Mouse (Mus musculus) gastrocnemius, postnatal 4 days (tissue): ENCODE results near the gene 1700080E11Rik. TPM values are rescaled to one million over a fixed set of nuclear protein-coding genes. Genes with fewer than 3 reads are reported as not detected.
A peak's percentile ranks its signal among the peaks of the same experiment; 100 is the strongest.

Experiments
- DNase-seq, 2 experiments: peaks; one replicate each; pipeline ENCODE4 v3.0.0; 2021 to 2022; ENCODE audit warnings: low spot score in 2 of 2, mixed read lengths in 2 of 2
- long read RNA-seq, 2 experiments: library from polyadenylated mRNA; stranded (forward); transcript quantifications; one replicate each; pipeline ENCODE4 v2.0.0; 2021
- total RNA-seq, 2 experiments: library from RNA; stranded (reverse); gene quantifications; 2 replicates each; pipeline ENCODE4 v1.2.3; 2021

1700080E11Rik gene
- not detected for total RNA-seq
- long read RNA-seq, experiment 1: 0 reads
- long read RNA-seq, experiment 2: 0 reads

DNA sequence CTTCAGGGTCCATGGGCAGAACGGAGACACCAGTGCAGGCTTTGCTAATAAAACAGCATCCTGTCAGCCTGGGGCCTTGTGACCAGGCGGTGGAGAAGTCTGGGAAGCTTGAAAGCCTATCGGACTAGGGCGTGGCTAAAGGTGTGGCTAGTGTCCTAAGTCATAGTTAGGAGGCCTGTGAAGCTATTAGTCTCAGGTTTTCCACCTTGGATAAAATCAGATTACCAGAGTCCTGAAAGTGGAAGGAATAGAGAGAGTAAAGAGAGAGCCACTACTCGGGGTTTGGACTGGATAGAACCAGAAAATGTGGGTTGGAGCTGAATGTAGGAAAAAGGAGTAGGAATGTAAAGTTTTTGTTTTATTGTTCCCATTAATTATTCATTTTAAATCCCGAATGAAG lies at the start of gene 1700080E11Rik:
TSS of gene 1700080E11Rik (minus strand) at position 101 of the 400 bp plus-strand sequence.
- no peak for DNase-seq

- no peak for DNase-seq
These were observed 41.8 kb upstream of the 1700080E11Rik start for GRCm38 (mm10) chr9:105186725-105187124.

GRCm38 (mm10) chr9:105182392-105182791 lies 37.5 kb upstream of the 1700080E11Rik start:
- no peak for DNase-seq

- no peak for DNase-seq
These were observed 5.7 kb downstream of the 1700080E11Rik start for GRCm38 (mm10) chr9:105139204-105139603.

DNA sequence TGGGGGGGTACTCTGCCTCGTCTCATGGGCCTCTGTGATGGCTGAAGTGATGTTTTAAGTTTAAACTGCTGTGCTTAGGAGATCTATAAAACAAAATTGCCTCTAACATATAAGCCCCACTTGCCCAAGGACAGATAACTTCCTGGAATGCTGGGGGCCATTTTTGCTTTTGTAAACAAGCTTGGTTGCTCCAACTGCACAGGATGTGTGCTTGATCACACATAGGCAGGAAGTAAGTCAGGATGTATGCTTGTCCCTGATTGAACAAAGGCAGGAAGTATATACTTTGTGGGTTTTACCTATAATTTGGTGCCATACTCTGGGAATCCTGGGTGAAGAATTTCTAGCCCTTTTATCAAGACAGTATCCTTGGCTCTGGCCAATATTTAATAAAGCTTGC lies 8.5 kb downstream of the 1700080E11Rik start:
- DNase-seq: no peak

DNA sequence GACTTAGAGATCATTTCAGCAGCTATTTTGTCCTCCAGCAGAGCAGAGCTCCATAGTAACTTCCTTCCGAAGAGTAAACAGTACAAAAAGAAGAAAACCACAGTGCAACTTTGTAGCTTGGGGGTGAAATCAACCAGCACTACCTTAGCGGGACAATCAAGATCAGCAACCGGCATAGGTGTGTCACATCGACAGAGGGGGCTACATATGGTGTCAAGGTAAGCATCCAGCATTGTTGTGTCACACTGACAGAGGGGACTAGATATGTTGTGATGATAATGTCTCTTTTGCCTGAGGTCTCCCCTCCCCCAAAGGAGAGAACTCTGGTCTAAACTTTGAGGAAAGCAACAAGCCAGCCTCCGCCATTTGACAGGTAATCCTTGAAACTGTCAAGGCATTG lies 10.4 kb downstream of the 1700080E11Rik start:
- DNase-seq: no peak

- DNase-seq: no peak
These were observed 12.9 kb downstream of the 1700080E11Rik start for GRCm38 (mm10) chr9:105132002-105132367.

- DNase-seq: peak; percentile 69 to 88
These were observed 13.5 kb downstream of the 1700080E11Rik start, which contains the start of gene Nudt16 for GRCm38 (mm10) chr9:105131253-105132001. Gene Nudt16, minus strand, starts transcription at chr9:105131824.

- DNase-seq: peak in 1 of 2 experiments; percentile 5
These were observed 14.6 kb downstream of the 1700080E11Rik start for GRCm38 (mm10) chr9:105130331-105130730.

DNA sequence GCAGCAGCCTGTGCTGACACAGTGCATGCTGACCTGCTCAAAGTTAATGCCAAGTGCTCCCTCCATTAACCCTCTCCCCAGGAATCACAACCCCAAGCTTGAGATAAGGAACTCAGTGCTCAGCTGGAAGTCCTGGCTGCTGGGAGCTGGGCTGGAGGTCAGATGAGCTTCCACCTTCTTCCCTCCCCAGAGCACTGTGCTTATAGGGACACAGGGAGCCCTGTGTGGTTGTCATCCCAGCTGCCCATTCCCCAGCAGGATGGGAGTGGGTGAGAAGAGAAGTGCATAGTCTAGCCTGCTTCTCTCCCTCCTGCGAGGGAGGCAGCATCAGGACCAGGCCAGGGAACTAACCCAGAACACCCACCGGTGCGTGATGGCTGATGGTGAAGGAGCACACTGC lies 19.7 kb downstream of the 1700080E11Rik start:
- peak in 1 of 2 experiments; percentile 5 for DNase-seq

- no peak for DNase-seq
These were observed 41.0 kb downstream of the 1700080E11Rik start for GRCm38 (mm10) chr9:105103893-105104292.

- DNase-seq: no peak
These were observed 43.0 kb downstream of the 1700080E11Rik start for GRCm38 (mm10) chr9:105101911-105102310.

DNA sequence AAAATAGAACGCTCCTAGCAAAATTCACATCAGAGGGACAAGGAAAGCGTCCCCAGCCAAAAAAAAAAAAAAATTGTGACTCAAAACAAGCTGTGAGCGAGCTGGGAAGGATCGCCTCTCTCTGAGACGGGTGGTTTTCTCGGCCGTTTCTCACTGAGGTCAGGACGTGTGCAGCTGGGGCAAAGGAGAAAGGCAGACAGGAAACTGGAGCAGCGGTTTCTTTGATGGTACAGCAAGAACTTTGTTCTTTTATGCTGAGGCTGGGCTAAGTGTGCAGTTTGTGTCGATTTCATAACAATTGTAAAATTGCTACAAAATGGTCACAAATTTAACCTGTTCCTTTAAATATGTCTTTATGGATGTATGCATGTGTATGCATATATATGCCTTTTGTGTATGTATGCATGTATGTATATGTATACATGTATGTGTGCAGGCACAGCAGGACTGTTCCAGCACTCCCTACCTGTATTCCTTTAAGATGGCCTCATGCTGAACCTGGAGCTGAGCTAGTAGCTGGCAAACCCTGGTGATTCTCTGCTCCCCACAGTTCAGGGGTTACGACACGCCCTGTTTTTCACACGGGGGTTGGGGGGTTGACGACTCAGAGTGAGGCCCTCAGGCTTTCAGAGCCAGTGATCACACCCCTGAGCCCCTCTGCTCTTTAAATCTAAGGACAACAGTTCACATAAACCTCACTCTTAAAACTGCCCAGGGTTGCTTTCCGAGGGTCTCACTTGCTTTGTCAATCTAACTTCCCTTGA lies 43.9 kb downstream of the 1700080E11Rik start:
- DNase-seq: no peak

Other genes starting within 250 kb of the 1700080E11Rik start
- 10 to 100 TPM; 88.7 to 96.0 TPM for gene Mrpl3, start 91.9 kb downstream of the 1700080E11Rik start, total RNA-seq
- 10 to 100 TPM; 10.2 to 10.5 TPM for gene Nudt16, start 13.3 kb downstream of the 1700080E11Rik start, total RNA-seq